In the genomic region with DNA sequence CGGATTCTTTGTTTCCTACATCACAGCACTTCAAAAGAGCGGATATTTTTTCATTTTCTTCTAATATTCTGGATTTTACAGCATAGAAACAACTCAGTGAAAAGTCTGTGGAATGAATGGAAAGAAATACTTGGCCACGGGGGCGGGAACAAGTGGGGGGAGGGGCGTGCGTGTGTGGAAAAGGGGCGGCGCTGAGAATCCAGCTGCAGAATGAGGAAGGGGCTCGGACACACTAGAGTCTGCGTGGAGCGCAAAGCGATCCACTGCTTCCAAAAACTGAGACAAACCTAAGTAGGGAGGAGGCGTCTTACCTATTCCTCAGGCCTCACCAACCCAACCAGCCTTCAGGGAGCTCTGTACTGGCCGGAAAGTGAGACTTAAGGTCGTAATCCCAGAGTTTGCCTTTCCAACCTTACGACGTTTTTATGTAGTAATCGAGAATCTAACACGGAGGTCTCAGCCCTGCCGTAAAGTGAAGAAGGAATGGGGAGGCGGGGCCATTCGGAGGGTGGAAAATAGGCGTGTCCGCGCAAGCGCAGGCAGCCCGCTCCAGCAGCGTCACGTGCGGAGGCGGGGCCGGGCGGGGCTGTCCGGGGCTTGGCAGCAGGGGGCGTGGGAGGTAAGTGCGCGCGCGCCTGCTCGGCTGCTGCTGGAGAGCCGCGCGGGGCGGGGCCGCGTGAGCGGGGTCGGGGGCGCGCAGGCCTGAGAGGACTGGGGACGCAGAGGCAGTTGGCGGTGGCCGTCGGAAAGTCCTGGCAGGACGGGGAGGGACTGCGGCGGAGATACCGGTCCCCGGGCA, we compare ENCODE assay signal across 7 mouse cellular contexts. TPM values are rescaled to one million over a fixed set of nuclear protein-coding genes. Genes with fewer than 3 reads are reported as not detected.
DNase-seq lines count a peak whose midpoint lies in the region; ATAC-seq lines count a peak whose summit lies in the region.

A gene (minus strand): TSS at position 444 of the 799 bp plus-strand sequence.
A gene (plus strand): TSS at position 630 of the 799 bp plus-strand sequence.

- intact Hi-C loops in left cerebral cortex, postnatal 36 days (cut with DNase I): no loop called here

- H3K27ac ChIP-seq in intestine, embryonic 16.5 days (ENCODE audit: low read length): peak within 1 kb of the TSS; percentile 93
- peak within 1 kb of the TSS; percentile 86 for H3K27ac ChIP-seq in midbrain, embryonic 11.5 days (ENCODE audit: low read depth, low read length)

- peak within 1 kb of the TSS; percentile 88 for H3K4me3 ChIP-seq in intestine, embryonic 16.5 days (ENCODE audit: low read length)
- peak within 1 kb of the TSS; percentile 84 for H3K4me3 ChIP-seq in midbrain, embryonic 11.5 days (ENCODE audit: low read depth, low read length)

- no peaks in the 10 kb centered on the region for H3K9me3 ChIP-seq in intestine, embryonic 16.5 days (ENCODE audit: control insufficient read depth, low read length)
- H3K9me3 ChIP-seq in midbrain, embryonic 11.5 days (ENCODE audit: control insufficient read depth, low read length): no peaks in the 10 kb centered on the region

- peak within 1 kb of the TSS; percentile 86 for H3K4me2 ChIP-seq in intestine, embryonic 16.5 days (ENCODE audit: low read depth, low read length)
- peak within 1 kb of the TSS; percentile 76 for H3K4me2 ChIP-seq in midbrain, embryonic 11.5 days

- peak; percentile 96 for ATAC-seq in intestine, embryonic 16.5 days
- peak; percentile 95 for ATAC-seq in midbrain, embryonic 11.5 days (ENCODE audit: low FRiP score)

- H3K4me1 ChIP-seq in intestine, embryonic 16.5 days (ENCODE audit: control insufficient read depth, insufficient read depth, low read length): peaks cover 10% of the 10 kb centered on the region
- H3K4me1 ChIP-seq in midbrain, embryonic 11.5 days (ENCODE audit: control insufficient read depth, insufficient read depth, low read length): peaks cover 11% of the 10 kb centered on the region

- DNase-seq in adrenal gland, adult 8-10 months: peak; percentile 99
- DNase-seq in embryo, embryonic 9.5 days (ENCODE audit: extremely low spot score): peak; percentile 100
- DNase-seq in gastrocnemius, postnatal 4 days (ENCODE audit: low spot score in 2 of 2): peak; percentile 100
- DNase-seq in left cerebral cortex, postnatal 36 days (ENCODE audit: low spot score in 2 of 2): peak; percentile 100
- peak; percentile 100 for DNase-seq in midbrain, embryonic 11.5 days (ENCODE audit: low spot score, missing footprints)
- peak; percentile 98 for DNase-seq in skeletal muscle tissue, adult 2 months (ENCODE audit: low read depth, low spot score)

- peak within 1 kb of the TSS; percentile 84 for H3K9ac ChIP-seq in intestine, embryonic 16.5 days (ENCODE audit: low read depth, low read length)
- H3K9ac ChIP-seq in midbrain, embryonic 11.5 days (ENCODE audit: low read length): peak within 1 kb of the TSS; percentile 82

- H3K27me3 ChIP-seq in intestine, embryonic 16.5 days (replicated peaks; ENCODE audit: control insufficient read depth, insufficient read depth, low read length): no peaks in the 10 kb centered on the region
- H3K27me3 ChIP-seq in midbrain, embryonic 11.5 days (ENCODE audit: control insufficient read depth, insufficient read depth, low read length): no peaks in the 10 kb centered on the region

- H3K36me3 ChIP-seq in intestine, embryonic 16.5 days (ENCODE audit: control insufficient read depth, insufficient read depth, low read length): no peaks in the 10 kb centered on the region
- no peaks in the 10 kb centered on the region for H3K36me3 ChIP-seq in midbrain, embryonic 11.5 days (ENCODE audit: control insufficient read depth, insufficient read depth, low read length)

- under 1% methylated on average over 59 of the region's 59 CpGs for WGBS in intestine, embryonic 16.5 days
- WGBS in midbrain, embryonic 11.5 days: under 1% methylated on average over 57 of the region's 59 CpGs

RNA-seq across cellular contexts. Expression of the first gene that starts in this region (rescaled TPM):
- 10 to 100 TPM in 3 of 4 experiments, 1 to 10 TPM in 1; 9.8 to 16.5 (median 11.5) TPM for total RNA-seq in adrenal gland, adult 8-10 months (2022)
- total RNA-seq in gastrocnemius, postnatal 4 days (2021): 1 to 10 TPM; 8.9 to 9.1 TPM
- 9.7 and 10.0 TPM in 2 replicates for polyA plus RNA-seq in intestine, embryonic 16.5 days (2015; fragmentation: Nextera tagmentation; extraction: Ambion mirVana)
- 1 to 10 TPM; 7.6 to 9.0 TPM for total RNA-seq in left cerebral cortex, postnatal 36 days (2021)
- polyA plus RNA-seq in midbrain, embryonic 11.5 days (2014; fragmentation: Nextera tagmentation; extraction: Ambion mirVana): 26.1 and 26.8 TPM in 2 replicates

RNA-seq across cellular contexts. Expression of the second gene that starts in this region (rescaled TPM):
- total RNA-seq in adrenal gland, adult 8-10 months (2022): 10 to 100 TPM; 13.4 to 26.5 (median 16.8) TPM
- total RNA-seq in gastrocnemius, postnatal 4 days (2021): 10 to 100 TPM; 28.7 to 30.9 TPM
- polyA plus RNA-seq in intestine, embryonic 16.5 days (2015; fragmentation: Nextera tagmentation; extraction: Ambion mirVana): 9.2 and 10.2 TPM in 2 replicates
- total RNA-seq in left cerebral cortex, postnatal 36 days (2021): 10 to 100 TPM; 65.6 to 95.9 TPM
- 17.5 and 20.0 TPM in 2 replicates for polyA plus RNA-seq in midbrain, embryonic 11.5 days (2014; fragmentation: Nextera tagmentation; extraction: Ambion mirVana)

Comparison
In these comparisons a context has a peak if more than half of its experiments do, and no peak if none do; other contexts are left out.
1. Peak in every context shown above with its lines: DNase-seq, ATAC-seq, H3K4me3 ChIP-seq and H3K27ac ChIP-seq.